Mouse (Mus musculus): ENCODE measurements around the gene Camta1. TPM values are rescaled to one million over a fixed set of nuclear protein-coding genes. Genes with fewer than 3 reads are reported as not detected.

Gene Camta1
- polyA plus RNA-seq, 1 experiment from 2014 or later = 206 TPM

- no peak for ATAC-seq (ENCODE audit: low read depth)
- Histone ChIP-seq H3K27ac (ENCODE audit: low read depth, low read length) (no peak overlapping the region), H3K9ac (replicated peaks; ENCODE audit: low read depth, low read length) (no peak overlapping the region), H3K4me1 (ENCODE audit: control insufficient read depth, insufficient read depth, low read length) (peaks cover 6% of the 10 kb centered on the region; the same call in 1 of the 2 replicates), H3K4me3 (ENCODE audit: low read depth, low read length) (no peak overlapping the region), H3K4me2 (ENCODE audit: low read depth, low read length) (no peak overlapping the region), H3K27me3 (ENCODE audit: control insufficient read depth, insufficient read depth, low read length) (no peaks in the 10 kb centered on the region), H3K9me3 (ENCODE audit: control insufficient read depth, low read length) (no peaks in the 10 kb centered on the region), H3K36me3 (ENCODE audit: control insufficient read depth, insufficient read depth, low read length) (no peaks in the 10 kb centered on the region)
- WGBS = 46% methylated on average over 1 of the region's 1 CpGs
Observed at GRCm38 (mm10) chr4:151377731-151378130, 483.9 kb downstream of the Camta1 start.

DNA sequence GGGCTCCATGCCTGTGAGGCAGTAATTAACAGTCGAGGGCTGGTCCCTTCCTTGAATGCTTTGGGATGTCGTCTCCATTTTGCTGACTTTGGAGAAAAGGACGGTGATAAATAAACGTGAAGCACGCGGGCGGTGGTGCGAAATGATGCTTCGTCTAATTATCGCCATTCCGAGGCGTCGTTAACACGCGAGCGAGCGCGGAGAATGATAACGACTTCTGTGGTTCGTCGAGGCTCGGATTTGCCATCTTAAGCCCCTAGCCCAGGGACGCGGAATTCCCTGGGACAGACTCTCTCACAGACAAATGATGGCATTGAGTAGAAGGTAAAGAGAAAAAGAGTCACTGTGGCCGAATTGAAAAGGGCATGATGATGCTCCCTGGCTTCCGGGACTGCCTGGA lies 485.4 kb downstream of the Camta1 start:
- Histone ChIP-seq H3K4me2 (ENCODE audit: low read depth, low read length) (no peak overlapping the region; the same call in 1 of the 2 replicates), H3K9me3 (ENCODE audit: control insufficient read depth, low read length) (no peaks in the 10 kb centered on the region), H3K9ac (replicated peaks; ENCODE audit: low read depth, low read length) (no peak overlapping the region), H3K36me3 (ENCODE audit: control insufficient read depth, insufficient read depth, low read length) (no peaks in the 10 kb centered on the region), H3K4me1 (ENCODE audit: control insufficient read depth, insufficient read depth, low read length) (peaks cover 6% of the 10 kb centered on the region; the same call in 1 of the 2 replicates), H3K27ac (ENCODE audit: low read depth, low read length) (peak overlapping the region; percentile 55), H3K4me3 (ENCODE audit: low read depth, low read length) (no peak overlapping the region), H3K27me3 (ENCODE audit: control insufficient read depth, insufficient read depth, low read length) (no peaks in the 10 kb centered on the region)
- WGBS = 27% methylated on average over 26 of the region's 26 CpGs
- 0 out of 2 replicates have a peak, but pooled peaks have one; percentile 29 for ATAC-seq (ENCODE audit: low read depth)

DNA sequence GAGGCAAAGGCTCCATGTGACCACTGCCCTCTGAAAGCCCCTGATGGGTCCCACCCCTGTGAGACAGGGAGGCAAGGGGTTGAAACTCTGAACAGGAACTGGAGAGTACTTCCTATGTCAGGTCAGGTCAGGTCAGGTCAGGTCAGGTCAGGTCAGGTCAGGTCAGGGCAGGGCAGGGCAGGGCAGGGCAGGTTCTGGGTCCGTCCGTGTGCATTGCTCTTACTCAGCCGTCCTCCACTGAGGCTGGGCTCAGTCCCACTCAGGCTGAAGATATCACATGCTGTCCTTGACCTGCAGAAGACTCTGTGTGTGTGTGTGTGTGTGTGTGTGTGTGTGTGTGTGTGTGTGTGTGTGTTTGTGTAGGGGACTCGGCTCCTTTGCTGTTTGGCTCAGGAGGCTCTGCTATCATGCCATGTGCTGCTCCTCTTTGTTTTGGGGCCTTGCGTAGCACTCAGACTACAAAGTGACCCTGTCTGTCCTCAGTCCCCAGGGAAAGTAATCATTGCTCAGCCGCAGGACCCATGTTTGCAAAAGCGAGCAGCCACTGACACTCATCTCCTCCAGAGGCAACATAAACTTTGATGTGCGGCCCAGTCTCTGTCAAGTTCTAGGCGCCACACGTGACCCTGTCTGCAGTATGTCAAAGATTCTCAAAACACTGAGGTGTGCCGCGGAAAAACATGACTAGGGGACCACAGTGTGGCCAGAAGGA lies 488.7 kb downstream of the Camta1 start:
- no peak for ATAC-seq (ENCODE audit: low read depth)
- H3K4me1 ChIP-seq (ENCODE audit: control insufficient read depth, insufficient read depth, low read length) = peaks cover 9% of the 10 kb centered on the region; the same call in 1 of the 2 replicates
- no peaks in the 10 kb centered on the region for H3K36me3 ChIP-seq (ENCODE audit: control insufficient read depth, insufficient read depth, low read length)
- H3K4me2 ChIP-seq (ENCODE audit: low read depth, low read length) = no peak overlapping the region
- H3K27me3 ChIP-seq (ENCODE audit: control insufficient read depth, insufficient read depth, low read length) = no peaks in the 10 kb centered on the region
- no peak overlapping the region for H3K9ac ChIP-seq (replicated peaks; ENCODE audit: low read depth, low read length)
- no peak overlapping the region for H3K27ac ChIP-seq (ENCODE audit: low read depth, low read length)
- H3K9me3 ChIP-seq (ENCODE audit: control insufficient read depth, low read length) = no peaks in the 10 kb centered on the region
- no peak overlapping the region for H3K4me3 ChIP-seq (ENCODE audit: low read depth, low read length)
- WGBS = 60% methylated on average over 12 of the region's 12 CpGs

GRCm38 (mm10) chr4:151366941-151367545 lies 494.6 kb downstream of the Camta1 start:
- 14% methylated on average over 14 of the region's 14 CpGs for WGBS
- H3K27ac ChIP-seq (ENCODE audit: low read depth, low read length) = peak overlapping the region; percentile 65

DNA sequence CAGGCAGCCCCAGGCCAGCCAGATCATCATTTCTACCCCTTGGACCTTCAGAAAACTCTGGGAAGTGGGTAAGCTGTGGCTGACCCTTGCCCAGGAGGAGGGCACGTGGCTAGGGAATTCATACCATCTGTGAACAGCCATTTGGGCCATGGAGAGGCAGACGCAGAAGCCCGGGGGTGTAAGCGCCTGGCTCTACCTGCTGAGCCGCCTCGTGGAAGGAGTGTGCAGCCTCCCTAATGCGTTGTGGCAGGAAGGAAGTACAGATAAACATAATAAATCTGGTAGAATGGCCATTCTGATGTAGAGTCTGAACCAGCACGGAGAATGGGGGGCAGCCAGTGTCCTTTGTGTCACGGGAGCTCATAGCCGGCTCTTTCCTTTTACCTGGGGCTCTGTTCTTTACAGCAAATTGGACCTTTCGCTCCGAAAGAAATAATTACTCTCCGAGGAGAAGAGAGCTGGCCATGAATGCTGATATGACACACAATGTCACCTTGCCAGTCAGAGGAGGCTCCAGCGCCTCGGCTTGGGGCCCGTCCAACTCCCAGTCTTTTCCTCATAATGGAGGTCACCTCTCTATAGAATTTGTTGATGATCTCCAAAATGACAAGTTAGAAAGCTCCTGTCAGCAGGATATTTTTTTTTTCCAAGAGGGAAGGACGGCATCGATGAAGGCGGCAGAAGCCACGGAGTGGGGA lies 500.6 kb downstream of the Camta1 start:
- no peak overlapping the region for H3K4me3 ChIP-seq (ENCODE audit: low read depth, low read length)
- no peaks in the 10 kb centered on the region for H3K36me3 ChIP-seq (ENCODE audit: control insufficient read depth, insufficient read depth, low read length)
- H3K9ac ChIP-seq (replicated peaks; ENCODE audit: low read depth, low read length) = no peak overlapping the region
- no peak for ATAC-seq (ENCODE audit: low read depth)
- H3K4me1 ChIP-seq (ENCODE audit: control insufficient read depth, insufficient read depth, low read length) = peaks cover 28% of the 10 kb centered on the region
- H3K4me2 ChIP-seq (ENCODE audit: low read depth, low read length) = no peak overlapping the region
- no peaks in the 10 kb centered on the region for H3K27me3 ChIP-seq (ENCODE audit: control insufficient read depth, insufficient read depth, low read length)
- 39% methylated on average over 20 of the region's 20 CpGs for WGBS
- no peaks in the 10 kb centered on the region for H3K9me3 ChIP-seq (ENCODE audit: control insufficient read depth, low read length)
- H3K27ac ChIP-seq (ENCODE audit: low read depth, low read length) = peak overlapping the region; percentile 83

More at GRCm38 (mm10) chr4:151366941-151367545, 494.6 kb downstream of the Camta1 start:
- H3K4me3 ChIP-seq (ENCODE audit: low read depth, low read length) = no peak overlapping the region
- H3K36me3 ChIP-seq (ENCODE audit: control insufficient read depth, insufficient read depth, low read length) = no peaks in the 10 kb centered on the region
- peak; percentile 85 for ATAC-seq (ENCODE audit: low read depth)
- no peaks in the 10 kb centered on the region for H3K9me3 ChIP-seq (ENCODE audit: control insufficient read depth, low read length)
- H3K4me2 ChIP-seq (ENCODE audit: low read depth, low read length) = no peak overlapping the region
- H3K4me1 ChIP-seq (ENCODE audit: control insufficient read depth, insufficient read depth, low read length) = peaks cover 22% of the 10 kb centered on the region
- no peak overlapping the region; the same call in 1 of the 2 replicates for H3K9ac ChIP-seq (replicated peaks; ENCODE audit: low read depth, low read length)
- no peaks in the 10 kb centered on the region for H3K27me3 ChIP-seq (ENCODE audit: control insufficient read depth, insufficient read depth, low read length)

GRCm38 (mm10) chr4:151355505-151355904 lies 506.2 kb downstream of the Camta1 start:
- Histone ChIP-seq H3K9me3 (ENCODE audit: control insufficient read depth, low read length) (no peaks in the 10 kb centered on the region), H3K9ac (replicated peaks; ENCODE audit: low read depth, low read length) (peak overlapping the region; percentile 8; the same call in 1 of the 2 replicates), H3K4me3 (ENCODE audit: low read depth, low read length) (no peak overlapping the region), H3K36me3 (ENCODE audit: control insufficient read depth, insufficient read depth, low read length) (no peaks in the 10 kb centered on the region), H3K4me1 (ENCODE audit: control insufficient read depth, insufficient read depth, low read length) (peaks cover 24% of the 10 kb centered on the region), H3K27ac (ENCODE audit: low read depth, low read length) (peak overlapping the region; percentile 82), H3K4me2 (ENCODE audit: low read depth, low read length) (peak overlapping the region; percentile 12; the same call in 1 of the 2 replicates), H3K27me3 (ENCODE audit: control insufficient read depth, insufficient read depth, low read length) (no peaks in the 10 kb centered on the region)
- WGBS = 5% methylated on average over 12 of the region's 12 CpGs
- ATAC-seq (ENCODE audit: low read depth) = no peak

- WGBS = 83% methylated on average over 2 of the region's 2 CpGs
Observed at GRCm38 (mm10) chr4:151352791-151353190, 508.9 kb downstream of the Camta1 start.

GRCm38 (mm10) chr4:151352249-151352648 lies 509.4 kb downstream of the Camta1 start:
- Histone ChIP-seq H3K4me2 (ENCODE audit: low read depth, low read length) (no peak overlapping the region), H3K9me3 (ENCODE audit: control insufficient read depth, low read length) (no peaks in the 10 kb centered on the region), H3K4me1 (ENCODE audit: control insufficient read depth, insufficient read depth, low read length) (peaks cover 29% of the 10 kb centered on the region), H3K9ac (replicated peaks; ENCODE audit: low read depth, low read length) (no peak overlapping the region), H3K4me3 (ENCODE audit: low read depth, low read length) (no peak overlapping the region), H3K27me3 (ENCODE audit: control insufficient read depth, insufficient read depth, low read length) (no peaks in the 10 kb centered on the region), H3K27ac (ENCODE audit: low read depth, low read length) (no peak overlapping the region), H3K36me3 (ENCODE audit: control insufficient read depth, insufficient read depth, low read length) (no peaks in the 10 kb centered on the region)
- ATAC-seq (ENCODE audit: low read depth) = no peak
- WGBS = 71% methylated on average over 4 of the region's 4 CpGs

More at GRCm38 (mm10) chr4:151352791-151353190, 508.9 kb downstream of the Camta1 start:
- H3K9ac ChIP-seq (replicated peaks; ENCODE audit: low read depth, low read length) = no peak overlapping the region
- no peaks in the 10 kb centered on the region for H3K36me3 ChIP-seq (ENCODE audit: control insufficient read depth, insufficient read depth, low read length)
- no peaks in the 10 kb centered on the region for H3K27me3 ChIP-seq (ENCODE audit: control insufficient read depth, insufficient read depth, low read length)
- no peak for ATAC-seq (ENCODE audit: low read depth)
- no peak overlapping the region for H3K27ac ChIP-seq (ENCODE audit: low read depth, low read length)
- H3K4me3 ChIP-seq (ENCODE audit: low read depth, low read length) = no peak overlapping the region
- no peak overlapping the region for H3K4me2 ChIP-seq (ENCODE audit: low read depth, low read length)
- H3K4me1 ChIP-seq (ENCODE audit: control insufficient read depth, insufficient read depth, low read length) = peaks cover 28% of the 10 kb centered on the region
- H3K9me3 ChIP-seq (ENCODE audit: control insufficient read depth, low read length) = no peaks in the 10 kb centered on the region
